Mouse (Mus musculus) ES-Bruce4 (cell line): ENCODE measurements at regions not wholly inside any gene's neighbourhood (a gene's known extent, or its start where the extent isn't known, plus 50 kb on each side); places are given as distances from the start of the nearest gene placed in this dataset.

Experiments
- CTCF ChIP-seq: IDR thresholded peaks from one replicate; pipeline ENCODE4 v1.8.1; 2011; ENCODE audit warnings: low read depth, low read length
- EP300 ChIP-seq: IDR thresholded peaks from 2 replicates; pipeline ENCODE4 v1.6.1; 2011; ENCODE audit warnings: low read depth, low read length; ENCODE audit not compliant: insufficient read depth
- POLR2A ChIP-seq: IDR thresholded peaks from one replicate; pipeline ENCODE4 v1.8.1; 2011; ENCODE audit warnings: low read length; ENCODE audit not compliant: insufficient read depth

DNA sequence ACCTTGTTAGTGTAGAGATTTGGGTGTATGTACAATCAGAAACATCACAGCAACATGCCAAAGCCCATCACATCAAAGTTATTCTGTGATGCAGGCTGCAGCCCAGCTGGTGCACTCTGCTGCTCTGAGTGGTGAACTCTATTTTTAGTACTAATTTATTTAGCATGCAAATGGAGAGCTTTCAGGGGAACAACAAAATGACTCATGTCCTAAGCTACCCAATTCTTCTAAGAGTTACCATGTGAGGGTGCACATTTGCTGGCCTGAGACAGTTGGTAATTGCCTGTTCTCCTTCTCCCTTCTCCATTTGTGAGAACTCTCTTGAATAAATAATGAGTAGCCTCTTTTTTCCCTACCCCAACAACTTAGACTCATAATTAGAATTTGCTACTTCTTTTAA is 599.2 kb downstream of the Sqor start:
- TF ChIP-seq CTCF = no peak
- TF ChIP-seq POLR2A = no peak
- TF ChIP-seq EP300 = no peak
